Mouse (Mus musculus) T-helper 1 cell (primary cell): ENCODE data around the gene Slit3.

ENCODE experiments used
- in situ Hi-C: fragments of 300-600 bp; cut with MboI, MseI; formaldehyde crosslinking; loops from one replicate; pipeline ENCODE4 v1.15.1; 2025; ENCODE audit warnings: high pct_unique_total_duplicates

Slit3 gene

DNA sequence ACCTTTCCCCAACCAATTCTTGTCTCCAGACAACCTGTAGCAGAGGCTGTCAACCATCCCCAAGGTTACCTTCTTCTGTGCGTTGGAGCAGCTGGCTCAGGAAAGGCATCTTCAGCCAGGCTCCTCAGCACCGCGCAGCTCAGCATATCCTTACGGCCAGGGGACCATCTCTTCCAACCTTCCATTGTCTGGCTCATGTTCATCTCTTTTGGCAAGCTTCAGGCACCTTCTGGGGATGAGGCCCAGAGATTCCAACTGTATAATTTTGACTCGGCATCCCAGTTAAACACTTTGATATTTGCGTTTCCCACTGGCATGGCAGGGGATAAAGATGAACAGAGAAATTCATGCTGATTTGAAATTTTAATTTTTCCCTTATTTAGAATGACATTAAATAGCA is 622.6 kb downstream of the Slit3 start:
- in situ Hi-C loops = loop anchor here (25.0 kb wide), 1 partner anchor 1469 kb away; no protein-coding TSS in a partner anchor

DNA sequence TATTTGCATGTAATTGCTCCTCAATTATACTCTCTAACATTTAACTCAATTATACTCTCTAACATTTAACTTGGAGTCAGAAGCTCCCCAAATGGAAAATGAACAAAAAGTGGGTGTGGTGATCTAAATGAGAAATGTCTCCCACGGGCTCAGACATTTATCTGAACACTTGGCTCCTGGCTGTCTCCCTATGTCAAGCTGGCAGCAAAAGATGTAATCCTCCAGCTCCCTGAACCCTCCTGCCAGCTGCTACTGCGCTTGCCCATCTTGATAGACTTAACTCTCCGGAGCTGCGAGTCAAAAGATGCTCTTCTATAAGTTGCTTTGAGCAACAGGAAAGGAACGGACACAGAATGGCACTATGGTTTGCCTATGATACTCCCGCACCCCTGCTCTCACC is 623.5 kb downstream of the Slit3 start:
- in situ Hi-C loops = loop anchor here (25.0 kb wide), 1 partner anchor 1468 kb away; no protein-coding TSS in a partner anchor

DNA sequence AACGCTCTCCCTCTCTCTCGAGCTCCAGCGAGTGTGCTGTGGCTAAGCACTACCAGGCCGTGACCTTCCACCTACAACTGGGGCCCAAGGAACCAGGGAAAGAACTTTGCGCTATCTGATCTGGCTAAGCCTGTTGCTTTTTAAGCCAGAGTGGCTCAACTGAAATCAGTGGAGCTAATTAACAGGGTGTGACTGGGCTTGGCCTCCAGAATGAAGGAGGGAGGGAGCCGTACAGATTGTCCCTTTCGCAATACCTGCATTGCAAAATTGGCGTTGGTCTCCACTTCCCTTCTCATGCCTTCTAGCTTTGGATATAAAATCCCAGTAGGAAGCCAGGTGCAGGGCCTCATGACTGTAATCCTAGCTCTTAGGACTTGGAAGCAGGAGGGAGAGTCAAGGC is 629.6 kb downstream of the Slit3 start:
- in situ Hi-C loops = loop anchor here (25.0 kb wide), 1 partner anchor 1263 kb away; no protein-coding TSS in a partner anchor

- in situ Hi-C loops = loop anchor here (25.0 kb wide), 1 partner anchor 1268 kb away; no protein-coding TSS in a partner anchor
Measured at GRCm38 (mm10) chr11:35754906-35755418, 633.9 kb downstream of the Slit3 start.

DNA sequence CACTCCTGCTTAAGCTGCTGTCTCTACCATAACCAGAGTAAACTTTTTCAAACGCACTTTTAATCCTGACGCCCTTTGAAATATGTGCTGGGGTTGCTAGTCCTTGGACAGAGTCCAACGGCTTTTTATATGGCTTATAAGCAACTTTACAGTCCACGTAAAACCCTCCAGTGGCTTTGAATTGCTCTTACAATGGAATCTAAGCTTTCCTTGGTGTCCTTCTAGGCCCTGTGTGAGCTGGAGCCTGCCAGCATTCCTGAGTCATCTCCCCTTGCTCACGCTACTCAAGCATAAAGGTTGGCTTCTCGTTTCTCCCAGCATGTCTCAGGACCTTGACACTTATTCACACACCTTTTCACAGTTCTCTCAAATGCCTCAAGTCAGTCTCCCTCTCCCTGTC is 634.5 kb downstream of the Slit3 start:
- in situ Hi-C loops = loop anchor here (25.0 kb wide), 1 partner anchor 1268 kb away; no protein-coding TSS in a partner anchor

GRCm38 (mm10) chr11:35756411-35757303 is 635.6 kb downstream of the Slit3 start:
- in situ Hi-C loops = loop anchor here (25.0 kb wide), 1 partner anchor 1269 kb away; no protein-coding TSS in a partner anchor
